Comparison of ENCODE assay signal across 9 mouse cellular contexts in genomic region chr17:27181666-27182065, GRCm38 (mm10). TPM values are rescaled to one million over a fixed set of nuclear protein-coding genes. Genes with fewer than 3 reads are reported as not detected.
DNase-seq lines count a peak whose midpoint lies in the region; ATAC-seq and TF ChIP-seq lines count a peak whose summit lies in the region.
"Had no signal": no experiment of that assay in that cellular context is flagged by ENCODE, and none has a peak within 500 bp of the region (broad histone marks: within the 10 kb centered on the region; RNA-seq: fewer than 3 reads in every experiment).

No protein-coding gene starts in this region.

- peaks cover 19% of the 10 kb centered on the region for H3K4me1 ChIP-seq in testis, adult 2 months (ENCODE audit: control insufficient read depth, insufficient read depth, low read length)
- H3K4me1 ChIP-seq in limb, embryonic 11.5 days (ENCODE audit: control insufficient read depth, insufficient read depth, low read length): peaks cover 3% of the 10 kb centered on the region; the same call in 1 of the 2 replicates
- H3K4me1 ChIP-seq in stomach, embryonic 16.5 days (ENCODE audit: control insufficient read depth, insufficient read depth, low read length): no peaks in the 10 kb centered on the region

- peak; percentile 44; the same call in 1 of the 2 replicates for TF ChIP-seq CTCF in testis, adult 2 months (IDR thresholded peaks at IDR 0.05; ENCODE audit: control insufficient read depth, insufficient read depth, insufficient replicate concordance, low read depth, low read length)

- H3K4me2 ChIP-seq in limb, embryonic 11.5 days (ENCODE audit: low read depth, severe bottlenecking): no peak overlapping the region
- no peak overlapping the region for H3K4me2 ChIP-seq in stomach, embryonic 16.5 days (ENCODE audit: low read depth, low read length)
- H3K4me2 ChIP-seq: liver, embryonic 15.5 days had no signal

- no peak overlapping the region for H3K9ac ChIP-seq in limb, embryonic 11.5 days (ENCODE audit: low read length)
- H3K9ac ChIP-seq in stomach, embryonic 16.5 days (ENCODE audit: low read length): no peak overlapping the region
- H3K9ac ChIP-seq: liver, embryonic 15.5 days had no signal

- ATAC-seq in limb, embryonic 11.5 days (ENCODE audit: insufficient number of reproducible peaks, low FRiP score, low TSS enrichment, low read depth): no peak
- ATAC-seq in stomach, embryonic 16.5 days (ENCODE audit: insufficient read depth, low FRiP score): peak; percentile 37; the same call in 1 of the 2 replicates

- no peak overlapping the region for H3K27ac ChIP-seq in testis, adult 2 months (ENCODE audit: control insufficient read depth, insufficient read depth, low read depth, low read length)
- no peak overlapping the region for H3K27ac ChIP-seq in limb, embryonic 11.5 days (replicated peaks; ENCODE audit: low read depth, low read length)
- H3K27ac ChIP-seq in stomach, embryonic 16.5 days (ENCODE audit: low read length): no peak overlapping the region

- no peaks in the 10 kb centered on the region for H3K27me3 ChIP-seq in testis, adult 2 months (ENCODE audit: control insufficient read depth, insufficient read depth, low read length)
- H3K27me3 ChIP-seq in limb, embryonic 11.5 days (ENCODE audit: control insufficient read depth, insufficient read depth, low read length): no peaks in the 10 kb centered on the region
- H3K27me3 ChIP-seq in stomach, embryonic 16.5 days (ENCODE audit: control insufficient read depth, insufficient read depth, low read length): no peaks in the 10 kb centered on the region
- H3K27me3 ChIP-seq: liver, embryonic 15.5 days had no signal

- H3K36me3 ChIP-seq in testis, adult 2 months (ENCODE audit: control insufficient read depth, insufficient read depth, low read length): no peaks in the 10 kb centered on the region
- no peaks in the 10 kb centered on the region for H3K36me3 ChIP-seq in limb, embryonic 11.5 days (ENCODE audit: control insufficient read depth, insufficient read depth, low read length)
- H3K36me3 ChIP-seq in stomach, embryonic 16.5 days (ENCODE audit: control insufficient read depth, insufficient read depth, low read length): no peaks in the 10 kb centered on the region
- H3K36me3 ChIP-seq: liver, embryonic 15.5 days had no signal

- no peak overlapping the region for H3K4me3 ChIP-seq in testis, adult 2 months (ENCODE audit: control insufficient read depth, low read depth, low read length)
- H3K4me3 ChIP-seq in limb, embryonic 11.5 days (ENCODE audit: low read depth, low read length): 0 out of 2 replicates have a peak overlapping the region, but pooled peaks have one; percentile 3
- H3K4me3 ChIP-seq in stomach, embryonic 16.5 days (replicated peaks; ENCODE audit: low read length): no peak overlapping the region
- H3K4me3 ChIP-seq: liver, embryonic 15.5 days had no signal

- DNase-seq in adrenal gland, postnatal 36 days: peak; percentile 54 to 65
- DNase-seq in adrenal gland, postnatal 25 days: no peak
- DNase-seq in testis, postnatal 10 days (ENCODE audit: low spot score): no peak
- no peak for DNase-seq in limb, embryonic 11.5 days (ENCODE audit: low spot score)
- DNase-seq in right cerebral cortex, postnatal 4 days: no peak
- DNase-seq in left cerebral cortex, postnatal 36 days (ENCODE audit: low spot score in 2 of 2): no peak

- intact Hi-C loops in left cerebral cortex, postnatal 36 days (cut with DNase I): no loop called here

- 23% methylated on average over 3 of the region's 3 CpGs for WGBS in limb, embryonic 11.5 days
- WGBS in stomach, embryonic 16.5 days: 37% methylated on average over 3 of the region's 3 CpGs

- TF ChIP-seq POLR2A in testis, adult 2 months (IDR thresholded peaks at IDR 0.05; ENCODE audit: control insufficient read depth, low read depth, low read length): no peak

- H3K9me3 ChIP-seq in limb, embryonic 11.5 days (ENCODE audit: control insufficient read depth, low read length): 0 out of 2 replicates have a peak, but pooled peaks cover 2% of the 10 kb centered on the region
- H3K9me3 ChIP-seq in stomach, embryonic 16.5 days (replicated peaks; ENCODE audit: control insufficient read depth, low read length): no peaks in the 10 kb centered on the region
- H3K9me3 ChIP-seq: liver, embryonic 15.5 days had no signal

RNA-seq across cellular contexts. Expression of gene Ip6k3, which starts 14.1 kb away (rescaled TPM):
- total RNA-seq in adrenal gland, postnatal 36 days (2021): 1 to 10 TPM in 1 of 2 experiments, under 1 TPM in 1; 0.82 to 3.7 TPM
- total RNA-seq in adrenal gland, postnatal 25 days (2021): 0.52 and 1.6 TPM in 2 replicates
- polyA plus RNA-seq in testis, adult 2 months (2012; rRNA removed): 0.05 and 0.06 TPM in 2 replicates
- 0.13 and 0.20 TPM in 2 replicates for polyA plus RNA-seq in limb, embryonic 11.5 days (2014; fragmentation: Nextera tagmentation; extraction: Ambion mirVana)
- 0.34 and 1.3 TPM in 2 replicates for polyA plus RNA-seq in stomach, embryonic 16.5 days (2015; fragmentation: Nextera tagmentation; extraction: Ambion mirVana)
- total RNA-seq in left cerebral cortex, postnatal 36 days (2021): under 1 TPM; 0.23 to 0.81 TPM

RNA-seq across cellular contexts. Expression of gene Lemd2, which starts 22.6 kb away (rescaled TPM):
- total RNA-seq in adrenal gland, postnatal 36 days (2021): 10 to 100 TPM; 66.5 to 76.6 TPM
- total RNA-seq in adrenal gland, postnatal 25 days (2021): 80.7 and 81.1 TPM in 2 replicates
- 40.5 and 46.0 TPM in 2 replicates for polyA plus RNA-seq in testis, adult 2 months (2012; rRNA removed)
- 14.2 and 15.8 TPM in 2 replicates for polyA plus RNA-seq in limb, embryonic 11.5 days (2014; fragmentation: Nextera tagmentation; extraction: Ambion mirVana)
- polyA plus RNA-seq in stomach, embryonic 16.5 days (2015; fragmentation: Nextera tagmentation; extraction: Ambion mirVana): 8.2 and 9.5 TPM in 2 replicates
- 10 to 100 TPM; 41.6 to 44.2 TPM for total RNA-seq in left cerebral cortex, postnatal 36 days (2021)

RNA-seq across cellular contexts. Expression of gene Uqcc2, which starts 48.0 kb away (rescaled TPM):
- total RNA-seq in adrenal gland, postnatal 36 days (2021): 100 to 1,000 TPM; 245 to 370 TPM
- 212 and 245 TPM in 2 replicates for total RNA-seq in adrenal gland, postnatal 25 days (2021)
- polyA plus RNA-seq in testis, adult 2 months (2012; rRNA removed): 1,024 and 1,028 TPM in 2 replicates
- polyA plus RNA-seq in limb, embryonic 11.5 days (2014; fragmentation: Nextera tagmentation; extraction: Ambion mirVana): 383 and 387 TPM in 2 replicates
- 243 and 267 TPM in 2 replicates for polyA plus RNA-seq in stomach, embryonic 16.5 days (2015; fragmentation: Nextera tagmentation; extraction: Ambion mirVana)
- total RNA-seq in left cerebral cortex, postnatal 36 days (2021): 100 to 1,000 TPM; 230 to 254 TPM

Comparison
In these comparisons a context has a peak if more than half of its experiments do, and no peak if none do; other contexts are left out.
1. DNase-seq: peak in adrenal gland, postnatal 36 days (2 of 2); none in adrenal gland, postnatal 25 days (single experiment), testis, postnatal 10 days (single experiment), limb, embryonic 11.5 days (single experiment), right cerebral cortex, postnatal 4 days (single experiment) and left cerebral cortex, postnatal 36 days (0 of 2).